Mouse (Mus musculus): Measurements from ENCODE around the gene Obox8. TPM values are rescaled to one million over a fixed set of nuclear protein-coding genes. Genes with fewer than 3 reads are reported as not detected.

Gene Obox8
- total RNA-seq (2023), result not detected

GRCm38 (mm10) chr7:14333457-14333856, at the start of gene Obox8:
Obox8 (minus strand) TSS chr7:14333557.

Other genes with a start within 250 kb of the Obox8 start
- gene Sult2a3, start 210.5 kb downstream of the Obox8 start, total RNA-seq (2023), result not detected
- not detected for gene Sult2a6, start 78.7 kb downstream of the Obox8 start, total RNA-seq (2023)
- gene Sult2a8, start 113.2 kb upstream of the Obox8 start, total RNA-seq (2023), result not detected
- gene Sult2a7, start 160.7 kb upstream of the Obox8 start, total RNA-seq (2023), result not detected
- gene Vmn1r90, start 229.9 kb upstream of the Obox8 start, total RNA-seq (2023), result not detected